In the genomic region with DNA sequence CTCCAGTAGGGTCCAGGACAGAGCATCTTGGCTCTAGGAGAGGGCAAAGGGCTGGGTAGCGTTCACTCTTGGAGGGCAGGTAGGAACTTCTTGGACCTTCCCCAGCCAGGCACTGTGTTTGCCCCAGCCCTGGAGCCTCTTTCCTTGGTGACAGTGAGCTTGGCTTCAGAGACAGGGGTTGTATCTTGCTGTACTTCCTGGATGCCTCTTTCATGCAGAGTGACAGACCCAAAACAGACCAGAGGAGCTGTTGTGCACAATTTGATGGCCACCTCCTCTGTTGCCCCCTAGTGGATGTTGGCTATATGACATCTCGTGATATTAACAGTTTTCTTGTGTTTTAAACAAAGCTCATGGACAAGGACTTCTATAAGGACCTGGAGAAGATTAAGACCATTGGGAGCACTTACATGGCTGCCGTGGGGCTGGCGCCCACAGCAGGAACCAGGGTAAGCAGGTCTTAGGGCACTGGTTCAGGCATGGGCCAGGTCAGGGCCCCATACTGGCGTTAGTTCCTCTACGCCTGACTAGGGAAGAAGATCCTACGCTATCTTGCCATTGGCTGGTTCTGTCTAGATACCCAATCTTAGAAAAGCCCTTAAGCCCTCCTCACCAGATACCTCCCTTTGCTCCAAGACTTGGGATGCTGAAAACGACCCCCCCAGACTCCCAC, we compare ENCODE assay signal across 9 mouse cellular contexts. TPM values are rescaled to one million over a fixed set of nuclear protein-coding genes. Genes with fewer than 3 reads are reported as not detected.
DNase-seq lines count a peak whose midpoint lies in the region; ATAC-seq lines count a peak whose summit lies in the region.
"Had no signal": no experiment of that assay in that cellular context is flagged by ENCODE, and none has a peak within 500 bp of the region (broad histone marks: within the 10 kb centered on the region; RNA-seq: fewer than 3 reads in every experiment).

No protein-coding gene starts in this region.

- H3K9me3 ChIP-seq in intestine, embryonic 15.5 days, result no peaks in the 10 kb centered on the region
- H3K9me3 ChIP-seq in stomach, embryonic 16.5 days (replicated peaks; ENCODE audit: control insufficient read depth, low read length), result no peaks in the 10 kb centered on the region

- 79% methylated on average over 8 of the region's 8 CpGs for WGBS in intestine, embryonic 15.5 days
- WGBS in stomach, embryonic 16.5 days, result 80% methylated on average over 8 of the region's 8 CpGs

- no peak overlapping the region for H3K4me3 ChIP-seq in intestine, embryonic 15.5 days (replicated peaks)
- no peak overlapping the region for H3K4me3 ChIP-seq in stomach, embryonic 16.5 days (replicated peaks; ENCODE audit: low read length)

- H3K36me3 ChIP-seq in intestine, embryonic 15.5 days, result no peaks in the 10 kb centered on the region
- H3K36me3 ChIP-seq in stomach, embryonic 16.5 days (ENCODE audit: control insufficient read depth, insufficient read depth, low read length), result no peaks in the 10 kb centered on the region

- no peak overlapping the region for H3K27ac ChIP-seq in intestine, embryonic 15.5 days
- no peak overlapping the region for H3K27ac ChIP-seq in stomach, embryonic 16.5 days (ENCODE audit: low read length)

- H3K9ac ChIP-seq in intestine, embryonic 15.5 days, result no peak overlapping the region
- no peak overlapping the region for H3K9ac ChIP-seq in stomach, embryonic 16.5 days (ENCODE audit: low read length)

- H3K4me2 ChIP-seq in intestine, embryonic 15.5 days (replicated peaks), result no peak overlapping the region
- no peak overlapping the region for H3K4me2 ChIP-seq in stomach, embryonic 16.5 days (ENCODE audit: low read depth, low read length)

- ATAC-seq in intestine, embryonic 15.5 days, result peak; percentile 39
- peak; percentile 39; the same call in 1 of the 2 replicates for ATAC-seq in stomach, embryonic 16.5 days (ENCODE audit: insufficient read depth, low FRiP score)

- DNase-seq in gastrocnemius, adult 18-20 months (ENCODE audit: low spot score), result peak; percentile 14
- DNase-seq in gastrocnemius, adult 8-10 months (ENCODE audit: low spot score in 2 of 2), result no peak
- peak; percentile 35 to 70 for DNase-seq in CD8-positive naive resting alpha-beta T cell, adult 2 months (ENCODE audit: low read depth in 2 of 2, low spot score in 2 of 2)
- peak; percentile 79 for DNase-seq in embryo, embryonic 10.5 days (ENCODE audit: low spot score)
- peak; percentile 32 for DNase-seq in lung, postnatal 14 days
- DNase-seq in adrenal gland, postnatal 4 days (ENCODE audit: low spot score in 2 of 2), result no peak

- H3K27me3 ChIP-seq in intestine, embryonic 15.5 days (replicated peaks), result no peaks in the 10 kb centered on the region
- no peaks in the 10 kb centered on the region for H3K27me3 ChIP-seq in stomach, embryonic 16.5 days (ENCODE audit: control insufficient read depth, insufficient read depth, low read length)

- peaks cover 10% of the 10 kb centered on the region for H3K4me1 ChIP-seq in intestine, embryonic 15.5 days (replicated peaks)
- H3K4me1 ChIP-seq in stomach, embryonic 16.5 days (ENCODE audit: control insufficient read depth, insufficient read depth, low read length), result peaks cover 13% of the 10 kb centered on the region

RNA-seq across cellular contexts. Expression of a gene that starts 26.7 kb away (rescaled TPM):
- not detected for total RNA-seq in gastrocnemius, adult 18-20 months (2021)
- total RNA-seq in gastrocnemius, adult 8-10 months (2022), result not detected
- not detected in 2 replicates for polyA plus RNA-seq in intestine, embryonic 15.5 days (2015; fragmentation: Nextera tagmentation; extraction: Ambion mirVana)
- polyA plus RNA-seq in stomach, embryonic 16.5 days (2015; fragmentation: Nextera tagmentation; extraction: Ambion mirVana), result not detected in 2 replicates
- not detected for total RNA-seq in adrenal gland, postnatal 4 days (2021)
- total RNA-seq: layer of hippocampus, postnatal 25 days had no signal

RNA-seq across cellular contexts. Expression of a gene that starts 35.9 kb away (rescaled TPM):
- total RNA-seq in gastrocnemius, adult 18-20 months (2021), result not detected
- total RNA-seq in gastrocnemius, adult 8-10 months (2022), result not detected
- polyA plus RNA-seq in intestine, embryonic 15.5 days (2015; fragmentation: Nextera tagmentation; extraction: Ambion mirVana), result 3.2 and 9.4 TPM in 2 replicates
- 5.8 and 8.5 TPM in 2 replicates for polyA plus RNA-seq in stomach, embryonic 16.5 days (2015; fragmentation: Nextera tagmentation; extraction: Ambion mirVana)
- 10 to 100 TPM in 1 of 2 experiments, 1 to 10 TPM in 1; 3.7 to 77.7 TPM for total RNA-seq in adrenal gland, postnatal 4 days (2021)
- total RNA-seq: layer of hippocampus, postnatal 25 days had no signal

RNA-seq across cellular contexts. Expression of a gene that starts 52.1 kb away (rescaled TPM):
- total RNA-seq in gastrocnemius, adult 18-20 months (2021), result 10 to 100 TPM; 12.0 to 13.4 TPM
- total RNA-seq in gastrocnemius, adult 8-10 months (2022), result 1 to 10 TPM; 4.0 to 9.3 (median 6.5) TPM
- 41.4 and 46.0 TPM in 2 replicates for polyA plus RNA-seq in intestine, embryonic 15.5 days (2015; fragmentation: Nextera tagmentation; extraction: Ambion mirVana)
- polyA plus RNA-seq in stomach, embryonic 16.5 days (2015; fragmentation: Nextera tagmentation; extraction: Ambion mirVana), result 41.4 and 50.8 TPM in 2 replicates
- 10 to 100 TPM; 61.8 to 63.1 TPM for total RNA-seq in adrenal gland, postnatal 4 days (2021)

Comparison
In these comparisons a context has a peak if more than half of its experiments do, and no peak if none do; other contexts are left out.
1. DNase-seq: peak in gastrocnemius, adult 18-20 months (single experiment), CD8-positive naive resting alpha-beta T cell, adult 2 months (2 of 2), embryo, embryonic 10.5 days (single experiment) and lung, postnatal 14 days (single experiment); none in gastrocnemius, adult 8-10 months (0 of 2) and adrenal gland, postnatal 4 days (0 of 2).
2. RNA of a gene that starts 35.9 kb away (total RNA-seq): 3.7 to 77.7 TPM in adrenal gland, postnatal 4 days; not detected in gastrocnemius, adult 18-20 months and not detected in gastrocnemius, adult 8-10 months; every median in the first group is over 4 times any median in the second.
3. RNA of a gene that starts 52.1 kb away (total RNA-seq): 61.8 to 63.1 TPM in adrenal gland, postnatal 4 days; 12.0 to 13.4 TPM in gastrocnemius, adult 18-20 months and 4.0 to 9.3 TPM in gastrocnemius, adult 8-10 months; every median in the first group is over 4 times any median in the second.